ENCODE assay signal across 27 mouse cellular contexts in genomic region chr6:83592051-83592450, GRCm38 (mm10). TPM values are rescaled to one million over a fixed set of nuclear protein-coding genes. Genes with fewer than 3 reads are reported as not detected.
"Had no signal": no experiment of that assay in that cellular context is flagged by ENCODE, and none has a peak within 500 bp of the region (broad histone marks: within the 10 kb centered on the region; RNA-seq: fewer than 3 reads in every experiment).

No protein-coding gene starts in this region.

- H3K27ac ChIP-seq: hindbrain, embryonic 15.5 days; hindbrain, postnatal 0 days; kidney, embryonic 15.5 days; kidney, postnatal 0 days; limb, embryonic 13.5 days; limb, embryonic 15.5 days; liver, embryonic 12.5 days; liver, embryonic 14.5 days had no signal

- H3K4me1 ChIP-seq: hindbrain, embryonic 15.5 days; kidney, embryonic 15.5 days; limb, embryonic 13.5 days; liver, embryonic 12.5 days had no signal

- H3K4me2 ChIP-seq: heart, embryonic 12.5 days; hindbrain, embryonic 15.5 days; kidney, embryonic 15.5 days; limb, embryonic 13.5 days; limb, embryonic 15.5 days; liver, embryonic 12.5 days had no signal

- H3K4me3 ChIP-seq: heart, embryonic 12.5 days; hindbrain, embryonic 15.5 days; kidney, embryonic 15.5 days; limb, embryonic 13.5 days; limb, embryonic 15.5 days; liver, embryonic 12.5 days had no signal

- H3K9me3 ChIP-seq: heart, embryonic 12.5 days; hindbrain, embryonic 15.5 days; kidney, embryonic 15.5 days; limb, embryonic 13.5 days; limb, embryonic 15.5 days; liver, embryonic 12.5 days had no signal

- H3K36me3 ChIP-seq: heart, embryonic 12.5 days; hindbrain, embryonic 15.5 days; kidney, embryonic 15.5 days; limb, embryonic 13.5 days; limb, embryonic 15.5 days; liver, embryonic 12.5 days had no signal

- H3K9ac ChIP-seq: heart, embryonic 12.5 days; hindbrain, embryonic 15.5 days; kidney, embryonic 15.5 days; limb, embryonic 13.5 days; limb, embryonic 15.5 days; liver, embryonic 12.5 days; liver, embryonic 14.5 days had no signal

- DNase-seq: gastrocnemius, postnatal 14 days; gastrocnemius, postnatal 36 days; heart, adult 18-20 months; heart, postnatal 14 days; kidney, adult 11 months; kidney, adult 2 months; kidney, adult 9 months; kidney, postnatal 14 days; kidney, postnatal 36 days; layer of hippocampus, adult 9-11 months; layer of hippocampus, postnatal 36 days; left cerebral cortex, postnatal 4 days had no signal

- H3K27me3 ChIP-seq: heart, embryonic 12.5 days; hindbrain, embryonic 15.5 days; kidney, embryonic 15.5 days; limb, embryonic 13.5 days had no signal

- ATAC-seq: hindbrain, postnatal 0 days; intestine, embryonic 16.5 days; liver, embryonic 12.5 days had no signal

RNA-seq across cellular contexts. Expression of gene Actg2, which starts 56.0 kb away (rescaled TPM):
- total RNA-seq: hematopoietic stem cell, adult 5-6 weeks; layer of hippocampus, adult 18-20 months; layer of hippocampus, adult 8-10 months; layer of hippocampus, postnatal 36 days; left cerebral cortex, adult 8-10 months; left cerebral cortex, postnatal 25 days had no signal
